Mouse (Mus musculus) retina, postnatal 1 day (tissue): Measurements from ENCODE around the gene Zfp426.

Source experiments
- DNase-seq: peaks from one replicate; pipeline ENCODE4 v3.0.0-alpha.2; 2012

Zfp426 gene

GRCm38 (mm10) chr9:20453647-20454046 is 38.9 kb downstream of the Zfp426 start:
- DNase-seq = no peak

- DNase-seq = no peak
Observed at GRCm38 (mm10) chr9:20451493-20451892, 41.1 kb downstream of the Zfp426 start.

GRCm38 (mm10) chr9:20443183-20443783 is 49.3 kb downstream of the Zfp426 start:
- no peak for DNase-seq

DNA sequence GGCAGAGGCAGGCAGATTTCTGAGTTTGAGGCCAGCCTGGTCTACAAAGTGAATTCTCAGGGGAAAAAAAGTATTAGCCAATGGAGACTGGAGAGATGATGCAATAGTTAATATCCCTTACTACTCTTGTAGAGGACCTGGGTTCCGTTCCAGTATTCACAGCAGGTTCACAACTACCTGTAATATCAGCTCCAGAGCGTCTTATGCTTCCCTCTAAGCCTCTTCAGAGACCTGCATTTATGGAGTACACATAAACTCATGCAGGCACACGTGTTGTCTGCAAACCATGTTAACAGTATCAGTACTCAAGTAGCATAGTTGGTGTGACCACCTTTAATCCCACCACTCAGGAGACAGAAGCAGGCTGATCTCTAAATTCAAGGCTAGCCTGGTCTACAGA is 62.5 kb downstream of the Zfp426 start:
- DNase-seq = no peak
